Mouse (Mus musculus): Measurements from ENCODE around the gene Hdgfl3.

GRCm38 (mm10) chr7:81933601-81934266, 539 bp downstream of the Hdgfl3 start:
- TF ChIP-seq CTCF (IDR thresholded peaks at IDR 0.05; ENCODE audit: extremely low read depth, insufficient read length, insufficient replicate concordance, low read depth, low read length) (no peak), POLR2A (IDR thresholded peaks at IDR 0.05; ENCODE audit: low read depth, low read length) (no peak)
